Mouse (Mus musculus): Measurements from ENCODE around the gene Pde4d.

GRCm38 (mm10) chr13:109429544-109429943, 979.8 kb downstream of the Pde4d start:
- TF ChIP-seq POLR2A (IDR thresholded peaks at IDR 0.05; ENCODE audit: control insufficient read depth in 1 of 2, insufficient read depth in 1 of 2, low read depth in 1 of 2, low read length in 2 of 2, poor library complexity in 1 of 2) (no peak), MEF2A (IDR thresholded peaks at IDR 0.05; ENCODE audit: extremely low read depth, insufficient replicate concordance, low read depth, low read length, poor library complexity, severe bottlenecking) (no peak), CTCF (IDR thresholded peaks at IDR 0.05 in 2 of 3, conservative IDR thresholded peaks at IDR 0.05 in 1 of 3; ENCODE audit: control insufficient read depth in 1 of 3, insufficient read depth in 1 of 3, low read depth in 2 of 3, low read length in 3 of 3, poor library complexity in 1 of 3, severe bottlenecking in 1 of 3) (no peak), MYC (IDR thresholded peaks at IDR 0.05; ENCODE audit: low read depth, low read length) (no peak)

Data from MEL (cell line).